Mouse (Mus musculus) heart, embryonic 13.5 days (tissue): ENCODE data around the gene Tmeff1. TPM values are rescaled to one million over a fixed set of nuclear protein-coding genes. Genes with fewer than 3 reads are reported as not detected.

Experiments
- ATAC-seq: fragments of 200-750 bp; cut with Nextera tagmentation; 2 replicates; pipeline ENCODE4 v1.8.0; 2017; ENCODE audit warnings: moderate TSS enrichment; ENCODE audit not compliant: insufficient number of reproducible peaks, low FRiP score, low TSS enrichment; ENCODE audit errors: extremely low read depth
- H3K27ac ChIP-seq: fragments of 300-500 bp; sonication (generic); replicated peaks from 2 replicates; pipeline ENCODE4 v1.5.1; 2015; ENCODE audit warnings: moderate library complexity, mild to moderate bottlenecking, inconsistent platforms
- H3K27me3 ChIP-seq: fragments of 300-500 bp; sonication (generic); replicated peaks from 2 replicates; pipeline ENCODE4 v1.6.1; 2015; ENCODE audit warnings: mild to moderate bottlenecking, inconsistent platforms
- H3K36me3 ChIP-seq: fragments of 300-500 bp; sonication (generic); 2 replicates; pipeline ENCODE4 v1.6.1; 2015; ENCODE audit warnings: mild to moderate bottlenecking, inconsistent platforms
- H3K4me1 ChIP-seq: fragments of 300-500 bp; sonication (generic); 2 replicates; pipeline ENCODE4 v1.6.1; 2015; ENCODE audit warnings: inconsistent platforms
- H3K4me2 ChIP-seq: fragments of 300-500 bp; sonication (generic); 2 replicates; pipeline ENCODE4 v1.6.1; 2015; ENCODE audit warnings: inconsistent platforms, mild to moderate bottlenecking, moderate library complexity
- H3K4me3 ChIP-seq: fragments of 300-500 bp; sonication (generic); 2 replicates; pipeline ENCODE4 v1.5.1; 2015; ENCODE audit warnings: moderate library complexity, mild to moderate bottlenecking, inconsistent platforms
- H3K9ac ChIP-seq: fragments of 300-500 bp; sonication (generic); 2 replicates; pipeline ENCODE4 v1.6.1; 2015; ENCODE audit warnings: inconsistent platforms, mild to moderate bottlenecking, moderate library complexity
- H3K9me3 ChIP-seq: fragments of 300-500 bp; sonication (generic); 2 replicates; pipeline ENCODE4 v1.6.1; 2016; ENCODE audit warnings: inconsistent platforms
- WGBS: fragments of 180-500 bp; shearing (Covaris S2); methylation state at CpG from one replicate; pipeline ENCODE4 v1.1.7; 2015; ENCODE audit warnings: mixed read lengths; 5-methylcytosine and 5-hydroxymethylcytosine counted together
- polyA plus RNA-seq: library from polyadenylated mRNA; unstranded; fragments of >200 nt; fragmentation: Nextera tagmentation; extraction: Ambion mirVana; gene quantifications from 2 replicates; pipeline ENCODE4 v1.2.1, GENCODE M21; 2015

Gene Tmeff1
- polyA plus RNA-seq, 1 experiment from 2014 or later, result 30.7 TPM

DNA sequence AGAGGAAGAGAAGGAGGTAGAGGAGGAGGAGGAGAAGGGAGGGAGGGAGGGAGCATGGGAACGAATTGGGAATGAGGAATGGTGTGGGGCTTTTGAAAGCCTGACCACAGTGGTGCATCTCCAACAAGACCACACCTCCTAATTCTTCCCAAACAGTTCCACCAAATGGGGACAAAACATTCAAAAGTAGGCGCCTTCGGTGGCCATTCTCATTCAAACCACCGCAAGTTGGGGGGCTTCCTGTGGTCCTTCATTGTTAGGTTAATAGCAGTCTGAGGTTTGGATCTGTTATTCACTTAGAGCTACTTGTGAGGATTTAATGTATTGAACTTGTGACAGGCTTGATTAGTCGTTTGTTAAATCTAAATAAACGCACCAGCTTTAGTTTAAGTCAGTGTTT, 40.0 kb downstream of the Tmeff1 start:
- Histone ChIP-seq H3K4me3 (no peak overlapping the region), H3K4me1 (no peaks in the 10 kb centered on the region), H3K9ac (no peak overlapping the region), H3K4me2 (no peak overlapping the region), H3K9me3 (no peaks in the 10 kb centered on the region), H3K27me3 (no peaks in the 10 kb centered on the region), H3K36me3 (peaks cover 65% of the 10 kb centered on the region), H3K27ac (no peak overlapping the region)
- WGBS, result 80% methylated on average over 6 of the region's 6 CpGs
- ATAC-seq, result no peak

DNA sequence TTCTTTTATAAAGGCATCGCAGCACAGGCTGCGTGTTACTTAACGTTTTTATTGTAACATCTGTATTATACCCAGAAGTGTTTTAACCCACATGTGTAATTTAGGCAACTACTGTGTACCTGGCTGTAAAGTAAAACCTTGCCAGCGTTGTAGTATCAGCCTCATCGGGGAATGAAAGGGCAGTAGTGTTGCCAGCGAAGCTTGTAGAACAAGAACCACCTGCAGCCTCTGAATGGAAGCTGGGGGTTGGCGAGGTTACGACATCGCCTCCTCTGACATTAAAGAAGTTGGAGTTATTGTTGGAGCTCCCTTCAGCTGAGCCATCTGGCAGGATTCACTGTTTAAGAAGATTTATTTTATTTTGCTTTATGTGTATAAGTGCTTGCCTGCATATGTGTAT, 40.9 kb downstream of the Tmeff1 start:
- Histone ChIP-seq H3K9me3 (no peaks in the 10 kb centered on the region), H3K27ac (no peak overlapping the region), H3K4me2 (no peak overlapping the region), H3K4me1 (peaks cover 8% of the 10 kb centered on the region), H3K27me3 (no peaks in the 10 kb centered on the region), H3K9ac (no peak overlapping the region), H3K4me3 (no peak overlapping the region), H3K36me3 (peaks cover 61% of the 10 kb centered on the region)
- ATAC-seq, result no peak
- WGBS, result 89% methylated on average over 9 of the region's 9 CpGs

DNA sequence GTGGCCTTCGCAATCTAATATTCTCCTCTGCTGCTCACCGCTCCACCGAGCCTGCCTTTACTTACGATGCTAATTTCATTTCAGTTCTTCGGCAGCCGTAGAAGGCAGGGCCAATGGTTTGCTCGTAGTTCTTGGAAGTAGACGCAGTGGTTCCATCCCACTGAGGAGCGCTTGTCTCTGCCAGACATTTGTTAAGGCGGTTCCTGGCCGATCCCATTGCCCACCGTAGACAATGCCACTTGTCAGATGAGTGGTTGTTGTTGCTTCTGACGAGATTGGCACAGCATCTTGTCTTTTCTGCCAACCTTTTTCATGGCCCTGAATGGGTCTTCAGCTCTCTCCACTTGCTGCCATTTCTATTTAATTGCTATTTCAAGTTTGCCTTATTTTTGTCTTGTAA, 44.5 kb downstream of the Tmeff1 start:
- Histone ChIP-seq H3K27me3 (no peaks in the 10 kb centered on the region), H3K4me1 (peaks cover 16% of the 10 kb centered on the region), H3K36me3 (peaks cover 54% of the 10 kb centered on the region), H3K4me2 (no peak overlapping the region), H3K27ac (no peak overlapping the region), H3K9ac (no peak overlapping the region), H3K4me3 (no peak overlapping the region), H3K9me3 (no peaks in the 10 kb centered on the region)
- WGBS, result 92% methylated on average over 13 of the region's 13 CpGs
- no peak for ATAC-seq

DNA sequence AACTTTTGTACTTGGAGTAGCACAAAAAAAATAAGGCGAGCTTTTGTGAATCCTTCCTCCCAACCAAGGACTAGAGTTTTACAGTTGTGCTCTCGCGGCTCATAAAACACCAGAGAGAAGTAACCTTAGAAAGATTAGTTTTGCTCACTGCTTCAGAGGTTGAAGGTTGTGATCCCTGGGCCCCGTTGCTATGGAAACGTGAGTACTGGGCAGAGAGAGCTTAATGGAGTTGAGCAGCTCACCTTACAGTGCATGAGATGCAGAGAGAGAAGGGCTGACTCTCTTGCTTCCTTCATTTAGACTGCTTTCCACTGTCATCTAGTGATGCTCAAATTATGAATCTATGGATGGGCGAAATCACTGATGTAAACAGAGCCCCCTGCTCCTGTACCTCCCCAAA, 48.6 kb downstream of the Tmeff1 start:
- Histone ChIP-seq H3K4me1 (peaks cover 26% of the 10 kb centered on the region), H3K9me3 (no peaks in the 10 kb centered on the region), H3K4me2 (no peak overlapping the region), H3K4me3 (no peak overlapping the region), H3K27ac (no peak overlapping the region), H3K36me3 (peaks cover 49% of the 10 kb centered on the region), H3K27me3 (no peaks in the 10 kb centered on the region), H3K9ac (no peak overlapping the region)
- 81% methylated on average over 6 of the region's 6 CpGs for WGBS
- ATAC-seq, result no peak

DNA sequence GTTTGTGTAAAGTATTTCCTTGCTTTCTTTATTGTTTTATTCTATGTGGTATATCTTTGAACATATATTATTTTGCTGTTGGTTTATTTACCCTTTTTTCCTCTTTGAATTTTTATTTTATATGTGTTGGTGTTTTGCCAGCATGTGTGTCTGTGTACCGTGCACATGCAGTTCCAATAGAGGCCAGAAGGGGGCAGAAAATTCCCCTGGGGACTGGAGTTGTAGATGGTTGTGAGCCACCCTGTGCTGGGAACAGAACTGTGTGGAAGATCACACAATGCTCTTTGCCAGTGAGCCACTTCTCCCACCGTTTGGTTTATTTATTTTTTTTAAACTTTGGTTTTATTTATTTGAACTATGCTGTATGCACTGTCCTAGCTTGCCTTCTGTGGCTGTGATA, 49.1 kb downstream of the Tmeff1 start:
- no peaks in the 10 kb centered on the region for H3K27me3 ChIP-seq
- no peak overlapping the region for H3K9ac ChIP-seq
- no peaks in the 10 kb centered on the region for H3K9me3 ChIP-seq
- H3K4me1 ChIP-seq, result peaks cover 31% of the 10 kb centered on the region
- peaks cover 48% of the 10 kb centered on the region for H3K36me3 ChIP-seq
- WGBS, result 76% methylated on average over 2 of the region's 2 CpGs
- no peak overlapping the region for H3K4me3 ChIP-seq
- H3K27ac ChIP-seq, result no peak overlapping the region
- ATAC-seq, result no peak
- H3K4me2 ChIP-seq, result no peak overlapping the region

DNA sequence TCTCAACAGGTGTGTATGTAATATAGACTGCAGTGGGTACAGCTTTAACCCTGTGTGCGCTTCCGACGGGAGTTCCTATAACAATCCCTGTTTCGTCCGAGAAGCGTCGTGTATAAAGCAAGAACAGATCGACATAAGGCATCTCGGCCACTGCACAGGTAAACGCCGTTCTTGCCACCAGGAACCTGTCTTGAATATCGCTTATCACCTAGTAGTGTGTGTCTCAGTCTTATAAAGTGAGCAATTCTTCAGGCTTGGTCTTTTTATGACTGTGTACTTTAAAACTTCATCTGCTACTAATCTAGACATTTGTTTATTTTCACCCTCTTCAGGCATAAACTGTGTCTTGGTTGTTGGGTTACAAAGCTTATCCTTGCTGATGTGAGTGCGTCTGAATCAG, 51.9 kb downstream of the Tmeff1 start:
- Histone ChIP-seq H3K9ac (no peak overlapping the region), H3K27me3 (no peaks in the 10 kb centered on the region), H3K4me3 (no peak overlapping the region), H3K4me1 (peaks cover 18% of the 10 kb centered on the region), H3K36me3 (peaks cover 60% of the 10 kb centered on the region), H3K27ac (no peak overlapping the region), H3K4me2 (no peak overlapping the region), H3K9me3 (no peaks in the 10 kb centered on the region)
- 88% methylated on average over 13 of the region's 13 CpGs for WGBS
- ATAC-seq, result no peak

DNA sequence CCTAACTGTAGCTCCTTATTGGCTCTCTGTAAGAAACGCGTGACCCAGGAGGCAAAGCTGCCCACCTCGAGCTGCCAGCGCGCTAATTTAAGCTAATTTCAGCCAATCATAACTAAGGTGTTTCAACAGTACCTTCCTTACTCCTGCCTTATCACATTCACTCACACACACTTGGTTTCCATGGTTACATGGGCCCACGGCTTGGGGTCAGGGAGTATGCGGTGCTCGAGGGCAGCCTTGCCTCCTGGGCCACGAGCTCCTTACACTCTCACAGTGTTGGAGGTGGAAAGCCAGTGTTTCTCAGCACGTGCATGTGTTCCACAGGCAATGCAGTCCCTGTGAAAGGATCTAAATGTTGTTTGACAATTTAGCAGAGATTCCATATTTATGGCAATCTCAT, 53.2 kb downstream of the Tmeff1 start:
- Histone ChIP-seq H3K27me3 (no peaks in the 10 kb centered on the region), H3K36me3 (peaks cover 71% of the 10 kb centered on the region), H3K9ac (no peak overlapping the region), H3K4me1 (peaks cover 18% of the 10 kb centered on the region), H3K27ac (no peak overlapping the region), H3K9me3 (no peaks in the 10 kb centered on the region), H3K4me2 (no peak overlapping the region), H3K4me3 (no peak overlapping the region)
- no peak for ATAC-seq
- 62% methylated on average over 10 of the region's 10 CpGs for WGBS

DNA sequence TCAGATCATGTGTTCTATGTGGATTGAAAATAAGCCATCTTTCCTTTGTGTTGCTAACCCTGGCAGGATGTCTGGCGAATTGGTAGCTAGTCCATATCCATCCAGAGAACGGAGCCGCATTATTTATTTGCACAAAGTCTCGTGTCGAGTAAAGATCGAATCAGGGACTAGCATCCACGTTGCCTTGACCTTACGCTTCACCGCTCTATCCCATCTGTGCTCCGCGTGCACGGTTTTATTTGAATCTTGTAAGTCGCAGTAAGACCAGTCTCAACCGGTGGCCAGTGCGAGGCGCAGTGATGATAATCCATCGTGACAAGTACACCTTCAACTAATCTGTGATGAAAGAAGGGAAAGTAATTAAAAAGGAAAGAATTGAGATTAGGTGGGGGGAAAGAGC, 54.5 kb downstream of the Tmeff1 start:
- H3K4me2 ChIP-seq, result no peak overlapping the region
- WGBS, result 93% methylated on average over 17 of the region's 17 CpGs
- no peak overlapping the region for H3K27ac ChIP-seq
- H3K4me3 ChIP-seq, result no peak overlapping the region
- H3K4me1 ChIP-seq, result peaks cover 18% of the 10 kb centered on the region
- H3K9ac ChIP-seq, result no peak overlapping the region
- no peaks in the 10 kb centered on the region for H3K27me3 ChIP-seq
- ATAC-seq, result no peak
- H3K36me3 ChIP-seq, result peaks cover 73% of the 10 kb centered on the region
- no peaks in the 10 kb centered on the region for H3K9me3 ChIP-seq

DNA sequence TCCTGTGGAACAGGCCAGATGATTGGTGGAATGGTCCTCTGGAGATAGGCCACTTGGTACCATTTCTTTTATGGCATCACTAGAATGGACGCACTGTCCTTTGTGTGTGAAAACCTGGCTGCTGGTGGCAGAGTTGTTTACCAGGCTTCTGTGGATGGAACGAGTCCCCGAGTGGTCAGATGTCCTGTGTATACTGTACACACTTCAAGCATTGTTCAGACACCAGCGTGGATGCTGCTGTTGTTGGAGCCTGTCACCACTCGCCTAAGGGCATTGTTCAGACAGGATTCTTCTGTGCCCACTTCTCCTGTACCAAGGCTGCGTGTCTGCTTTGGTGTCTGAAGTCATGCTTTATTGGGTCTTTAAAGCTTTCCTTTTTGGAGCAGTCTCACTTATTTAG, 58.8 kb downstream of the Tmeff1 start:
- H3K9ac ChIP-seq, result no peak overlapping the region
- H3K4me2 ChIP-seq, result no peak overlapping the region
- WGBS, result 84% methylated on average over 6 of the region's 6 CpGs
- peaks cover 5% of the 10 kb centered on the region; the same call in 1 of the 2 replicates for H3K4me1 ChIP-seq
- H3K27ac ChIP-seq, result no peak overlapping the region
- H3K9me3 ChIP-seq, result no peaks in the 10 kb centered on the region
- ATAC-seq, result no peak
- no peak overlapping the region for H3K4me3 ChIP-seq
- H3K27me3 ChIP-seq, result no peaks in the 10 kb centered on the region
- H3K36me3 ChIP-seq, result peaks cover 82% of the 10 kb centered on the region

DNA sequence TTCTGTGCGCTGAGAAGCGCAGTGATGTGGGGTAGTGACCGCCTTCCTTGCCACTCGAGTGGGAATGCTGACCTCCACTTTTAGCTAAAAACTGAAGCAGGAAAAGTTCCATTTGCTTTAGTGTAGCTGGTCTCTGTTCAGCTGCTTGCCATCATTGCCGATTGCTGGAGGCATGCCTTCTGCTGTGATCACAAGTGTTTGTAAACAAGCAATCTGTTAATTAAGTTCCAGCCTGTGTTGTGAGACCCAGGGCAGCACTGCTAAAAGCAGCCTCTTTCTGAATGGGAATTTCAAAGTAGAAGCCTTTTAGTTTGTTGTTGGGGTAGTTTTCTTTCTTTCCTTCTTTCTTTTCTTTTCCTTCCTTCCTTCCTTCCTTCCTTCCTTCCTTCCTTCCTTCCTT, 61.2 kb downstream of the Tmeff1 start:
- no peak overlapping the region for H3K4me3 ChIP-seq
- no peaks in the 10 kb centered on the region for H3K27me3 ChIP-seq
- H3K36me3 ChIP-seq, result peaks cover 86% of the 10 kb centered on the region
- H3K4me1 ChIP-seq, result no peaks in the 10 kb centered on the region
- no peak overlapping the region for H3K9ac ChIP-seq
- H3K27ac ChIP-seq, result no peak overlapping the region
- H3K4me2 ChIP-seq, result no peak overlapping the region
- no peaks in the 10 kb centered on the region for H3K9me3 ChIP-seq
- ATAC-seq, result no peak
- 88% methylated on average over 5 of the region's 5 CpGs for WGBS

DNA sequence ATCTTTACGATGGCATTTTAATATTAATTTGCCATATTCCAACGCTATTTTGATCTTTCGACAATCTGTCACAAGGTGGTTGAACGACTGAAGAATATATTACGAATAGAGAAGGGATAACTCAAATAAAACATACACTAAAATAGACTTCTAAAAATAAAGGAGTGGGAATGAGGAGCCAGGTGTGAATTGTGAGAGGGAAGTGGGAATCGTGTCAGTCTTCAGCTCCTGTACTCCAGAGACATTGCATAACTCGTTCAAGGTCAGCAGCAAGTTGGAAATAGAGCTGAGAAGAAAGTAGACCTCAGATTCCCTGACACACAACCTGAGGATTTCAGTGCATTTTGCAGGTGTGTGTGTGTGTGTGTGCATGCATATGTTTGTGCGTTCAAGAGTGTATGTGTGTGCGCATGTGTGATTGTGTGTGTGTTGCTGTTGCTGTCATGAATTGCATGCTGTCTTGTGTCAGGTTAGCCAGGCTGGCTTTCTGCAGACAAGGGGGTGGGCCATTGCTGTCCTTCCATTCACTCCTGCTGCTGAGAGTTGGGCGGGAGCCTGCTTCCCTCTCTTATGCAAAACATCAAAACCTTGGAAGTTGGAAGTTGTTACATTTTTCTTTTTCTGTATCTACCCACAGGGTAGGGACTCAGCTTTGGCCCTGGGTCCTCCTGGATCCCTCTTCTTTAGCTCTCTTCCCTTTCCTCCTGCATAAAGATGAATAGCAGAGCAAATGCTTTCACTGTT, 65.8 kb downstream of the Tmeff1 start:
- Histone ChIP-seq H3K9me3 (no peaks in the 10 kb centered on the region), H3K36me3 (peaks cover 78% of the 10 kb centered on the region), H3K4me3 (no peak overlapping the region), H3K27me3 (no peaks in the 10 kb centered on the region), H3K9ac (no peak overlapping the region), H3K27ac (no peak overlapping the region), H3K4me1 (no peaks in the 10 kb centered on the region), H3K4me2 (no peak overlapping the region)
- WGBS, result 80% methylated on average over 10 of the region's 10 CpGs
- no peak for ATAC-seq

DNA sequence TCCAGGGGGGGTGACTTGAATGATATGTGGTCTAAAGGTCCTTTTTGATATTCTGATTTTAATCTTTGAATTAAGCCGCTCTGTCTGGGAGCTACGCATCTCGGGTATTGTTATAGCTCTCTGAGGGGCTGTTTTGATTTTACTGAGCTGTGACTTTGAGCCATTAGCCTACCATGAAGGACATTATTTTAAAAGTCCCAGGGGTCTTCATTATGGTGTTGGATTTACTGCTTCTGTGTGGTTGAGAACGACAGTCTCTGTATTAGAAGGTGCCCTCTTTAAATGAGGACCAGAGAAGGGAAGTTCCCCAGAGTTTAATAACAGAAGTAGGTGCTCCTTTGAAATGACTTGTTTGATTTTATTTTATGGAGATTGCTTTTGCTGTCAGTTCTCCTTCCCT, 69.1 kb downstream of the Tmeff1 start:
- no peak overlapping the region for H3K4me2 ChIP-seq
- no peaks in the 10 kb centered on the region for H3K4me1 ChIP-seq
- H3K27ac ChIP-seq, result no peak overlapping the region
- H3K36me3 ChIP-seq, result peaks cover 81% of the 10 kb centered on the region
- 83% methylated on average over 4 of the region's 4 CpGs for WGBS
- no peak overlapping the region for H3K9ac ChIP-seq
- no peaks in the 10 kb centered on the region for H3K9me3 ChIP-seq
- no peaks in the 10 kb centered on the region for H3K27me3 ChIP-seq
- ATAC-seq, result no peak
- H3K4me3 ChIP-seq, result no peak overlapping the region
